Mouse (Mus musculus) heart, embryonic 14.5 days (tissue): Measurements from ENCODE around the gene Oas1e. TPM values are rescaled to one million over a fixed set of nuclear protein-coding genes. Genes with fewer than 3 reads are reported as not detected.

Experiments used
- ATAC-seq: fragments of 200-750 bp; cut with Nextera tagmentation; 2 replicates; pipeline ENCODE4 v1.8.0; 2017; ENCODE audit warnings: low read depth, moderate TSS enrichment; ENCODE audit not compliant: insufficient number of reproducible peaks, insufficient read depth, low FRiP score
- H3K27ac ChIP-seq, 2 experiments: fragments of 200-500 bp in 1 of 2; fragments of 300-500 bp in 1 of 2; sonication (generic) in 1 of 2; replicated peaks in 1 of 2; 2 replicates each; pipeline ENCODE4 v1.5.1; 2012 to 2014; ENCODE audit warnings: low read depth in 2 of 2, low read length in 2 of 2, control low read depth in 1 of 2, mild to moderate bottlenecking in 1 of 2, mixed read lengths in 1 of 2; ENCODE audit not compliant: control insufficient read depth in 1 of 2, insufficient read depth in 1 of 2
- H3K27me3 ChIP-seq: fragments of 300-500 bp; sonication (generic); 2 replicates; pipeline ENCODE4 v1.6.1; 2014; ENCODE audit warnings: mild to moderate bottlenecking, low read length, control low read depth; ENCODE audit not compliant: control insufficient read depth, insufficient read depth
- H3K36me3 ChIP-seq: fragments of 300-500 bp; sonication (generic); 2 replicates; pipeline ENCODE4 v1.6.1; 2014; ENCODE audit warnings: mild to moderate bottlenecking, control low read depth, low read length, mixed read lengths; ENCODE audit not compliant: control insufficient read depth, insufficient read depth
- H3K4me1 ChIP-seq, 2 experiments: fragments of 200-500 bp in 1 of 2; fragments of 300-500 bp in 1 of 2; sonication (generic) in 1 of 2; 2 replicates each; pipeline ENCODE4 v1.6.1; 2012 to 2014; ENCODE audit warnings: low read length in 2 of 2, control low read depth in 1 of 2, mixed read lengths in 1 of 2; ENCODE audit not compliant: control insufficient read depth in 2 of 2, insufficient read depth in 2 of 2
- H3K4me2 ChIP-seq: fragments of 300-500 bp; sonication (generic); 2 replicates; pipeline ENCODE4 v1.6.1; 2014; ENCODE audit warnings: mild to moderate bottlenecking, low read length
- H3K4me3 ChIP-seq, 2 experiments: fragments of 200-500 bp in 1 of 2; fragments of 300-500 bp in 1 of 2; sonication (generic) in 1 of 2; 2 replicates each; pipeline ENCODE4 v1.5.1; 2012 to 2014; ENCODE audit warnings: low read length in 2 of 2, mild to moderate bottlenecking in 2 of 2, control low read depth in 1 of 2, low read depth in 1 of 2, moderate library complexity in 1 of 2; ENCODE audit not compliant: control insufficient read depth in 1 of 2, insufficient read depth in 1 of 2
- H3K9ac ChIP-seq: fragments of 300-500 bp; sonication (generic); 2 replicates; pipeline ENCODE4 v1.6.1; 2014; ENCODE audit warnings: mild to moderate bottlenecking, low read length
- H3K9me3 ChIP-seq: fragments of 300-500 bp; sonication (generic); 2 replicates; pipeline ENCODE4 v1.6.1; 2016; ENCODE audit warnings: low read length, control low read depth; ENCODE audit not compliant: control insufficient read depth
- WGBS: fragments of 180-500 bp; shearing (Covaris S2); extraction: QIAGEN DNeasy Blood & Tissue Kit; methylation state at CpG from one replicate; pipeline ENCODE4 v1.1.7; 2014; 5-methylcytosine and 5-hydroxymethylcytosine counted together
- polyA plus RNA-seq: library from polyadenylated mRNA; unstranded; fragments of >200 nt; fragmentation: Nextera tagmentation; extraction: Ambion mirVana; gene quantifications from 2 replicates; pipeline ENCODE4 v1.2.1, GENCODE M21; 2014

The Oas1e gene
- polyA plus RNA-seq, 1 experiment from 2014 or later: not detected

GRCm38 (mm10) chr5:120793043-120793442 is 2.3 kb downstream of the Oas1e start:
- no peaks in the 10 kb centered on the region for H3K36me3 ChIP-seq
- no peak overlapping the region for H3K27ac ChIP-seq
- no peak overlapping the region for H3K4me3 ChIP-seq
- no peaks in the 10 kb centered on the region for H3K9me3 ChIP-seq
- WGBS: 19% methylated on average over 2 of the region's 2 CpGs
- H3K9ac ChIP-seq: no peak overlapping the region
- H3K4me1 ChIP-seq: 0 out of 4 replicates have a peak, but pooled peaks cover 0 to 1% of the 10 kb centered on the region in 2 experiments
- no peak; the same call in 1 of the 2 replicates for ATAC-seq
- no peaks in the 10 kb centered on the region for H3K27me3 ChIP-seq
- H3K4me2 ChIP-seq: no peak overlapping the region

DNA sequence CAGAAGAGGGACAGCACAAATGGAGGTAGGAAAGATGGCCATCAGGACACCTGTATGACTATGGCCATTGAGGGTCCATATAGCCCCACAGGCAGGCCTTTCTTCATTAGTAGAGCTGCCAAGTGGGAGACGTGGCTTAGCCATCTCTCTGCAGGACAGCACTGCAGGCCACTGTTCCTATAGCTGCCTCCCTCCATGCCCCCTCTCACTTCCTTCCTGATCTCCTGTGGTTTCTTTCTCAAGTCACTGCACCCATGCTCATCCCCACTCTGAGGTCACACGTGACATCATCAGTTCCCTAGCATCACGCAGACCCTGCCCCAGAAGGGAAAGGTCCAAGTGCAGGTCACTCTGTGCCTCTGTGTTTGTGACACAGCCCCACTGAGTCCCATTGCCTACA is 8.3 kb downstream of the Oas1e start:
- WGBS: 52% methylated on average over 3 of the region's 3 CpGs
- Histone ChIP-seq H3K4me2 (no peak overlapping the region), H3K9ac (no peak overlapping the region), H3K27ac (no peak overlapping the region), H3K4me1 (no peaks in the 10 kb centered on the region), H3K9me3 (no peaks in the 10 kb centered on the region), H3K27me3 (no peaks in the 10 kb centered on the region), H3K4me3 (no peak overlapping the region), H3K36me3 (no peaks in the 10 kb centered on the region)
- ATAC-seq: no peak

GRCm38 (mm10) chr5:120782446-120782845 is 12.9 kb downstream of the Oas1e start:
- H3K9ac ChIP-seq: no peak overlapping the region
- no peak for ATAC-seq
- H3K4me3 ChIP-seq: no peak overlapping the region
- no peak overlapping the region for H3K27ac ChIP-seq
- WGBS: 80% methylated on average over 2 of the region's 2 CpGs
- H3K4me1 ChIP-seq: peaks cover 15 to 20% of the 10 kb centered on the region in 2 experiments
- H3K4me2 ChIP-seq: no peak overlapping the region
- no peaks in the 10 kb centered on the region for H3K36me3 ChIP-seq
- no peaks in the 10 kb centered on the region for H3K9me3 ChIP-seq
- H3K27me3 ChIP-seq: no peaks in the 10 kb centered on the region

- Histone ChIP-seq H3K27ac (no peak overlapping the region), H3K9me3 (no peaks in the 10 kb centered on the region), H3K4me3 (no peak overlapping the region), H3K27me3 (no peaks in the 10 kb centered on the region), H3K4me1 (peaks cover 17 to 20% of the 10 kb centered on the region in 2 experiments), H3K4me2 (no peak overlapping the region), H3K36me3 (no peaks in the 10 kb centered on the region), H3K9ac (no peak overlapping the region)
- no peak for ATAC-seq
- 67% methylated on average over 1 of the region's 1 CpGs for WGBS
Measured at GRCm38 (mm10) chr5:120781646-120782045, 13.7 kb downstream of the Oas1e start.

DNA sequence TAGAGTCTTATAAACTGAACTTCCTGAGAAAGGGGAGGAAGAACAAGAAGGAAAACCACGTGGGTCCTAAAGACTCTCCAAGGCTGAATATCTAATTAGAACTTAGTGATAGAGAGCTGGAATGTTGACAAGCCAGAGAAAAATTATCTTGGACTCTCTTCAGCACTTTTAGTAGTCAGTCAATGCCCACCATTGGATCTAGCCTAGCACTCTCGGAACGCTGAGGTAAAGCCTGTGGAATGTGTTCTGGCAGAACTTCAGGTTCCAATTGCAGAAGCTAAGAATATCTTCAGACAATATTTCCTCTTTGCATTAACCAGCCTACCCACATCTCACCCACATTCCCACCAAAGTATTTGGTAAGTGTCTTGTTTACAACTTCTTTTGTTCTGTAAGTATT is 15.4 kb downstream of the Oas1e start:
- Histone ChIP-seq H3K4me1 (peaks cover 27 to 29% of the 10 kb centered on the region in 2 experiments), H3K36me3 (no peaks in the 10 kb centered on the region), H3K9ac (no peak overlapping the region), H3K27me3 (no peaks in the 10 kb centered on the region), H3K4me3 (no peak overlapping the region), H3K4me2 (peak overlapping the region; percentile 6; the same call in 1 of the 2 replicates), H3K27ac (peak overlapping the region; percentile 56 to 63), H3K9me3 (no peaks in the 10 kb centered on the region)
- WGBS: 3% methylated on average over 3 of the region's 3 CpGs
- no peak for ATAC-seq

DNA sequence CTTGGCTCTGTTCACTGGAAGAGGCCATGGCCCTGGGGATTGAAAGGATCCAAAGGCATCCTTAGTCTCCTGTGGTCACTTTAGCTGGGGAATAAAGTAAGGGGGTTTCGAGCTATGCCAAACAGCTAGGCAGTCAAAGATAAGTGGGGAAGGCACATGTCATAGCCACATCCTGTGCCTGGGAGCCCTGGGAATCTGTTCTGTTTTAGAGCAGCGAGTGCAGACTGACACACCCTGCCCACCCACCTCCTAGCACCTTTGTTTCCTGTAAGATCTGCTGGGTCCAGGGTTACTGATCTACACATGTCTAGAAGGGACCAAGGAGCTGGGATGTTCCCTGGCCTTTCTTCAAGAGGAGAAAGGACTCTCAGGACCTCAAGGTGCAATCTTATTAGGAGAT is 16.4 kb downstream of the Oas1e start:
- Histone ChIP-seq H3K36me3 (no peaks in the 10 kb centered on the region), H3K9ac (no peak overlapping the region), H3K9me3 (no peaks in the 10 kb centered on the region), H3K27ac (no peak overlapping the region), H3K4me1 (peaks cover 29 to 31% of the 10 kb centered on the region in 2 experiments), H3K27me3 (no peaks in the 10 kb centered on the region), H3K4me2 (no peak overlapping the region), H3K4me3 (no peak overlapping the region)
- no peak for ATAC-seq
- WGBS: 52% methylated on average over 2 of the region's 2 CpGs

DNA sequence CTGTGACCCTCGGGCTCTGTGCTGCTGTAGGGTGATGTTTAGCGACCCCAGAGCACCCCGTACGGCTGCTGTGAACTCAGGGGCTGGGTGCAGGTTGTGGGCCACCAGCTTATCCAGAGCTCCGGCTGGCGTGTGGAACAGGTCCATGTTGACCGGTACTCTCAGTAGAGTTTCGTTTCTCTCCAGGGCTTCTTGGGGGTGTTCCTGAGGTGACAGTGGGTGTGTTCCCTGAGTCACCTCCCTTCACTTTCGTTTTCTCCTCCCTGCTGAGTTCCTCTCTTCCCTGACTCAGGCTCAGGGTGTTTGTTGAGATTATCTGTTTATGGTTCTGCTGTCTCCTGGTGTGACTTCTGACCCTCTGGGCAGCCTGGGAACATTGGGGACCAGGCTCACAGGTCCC is 17.9 kb downstream of the Oas1e start, which contains the start of gene Oas3:
TSS of gene Oas3 (minus strand) at position 184 of the 400 bp plus-strand sequence.
- H3K9ac ChIP-seq: no peak within 1 kb of the TSS
- 79% methylated on average over 9 of the region's 9 CpGs for WGBS
- peaks cover 29 to 31% of the 10 kb centered on the region in 2 experiments for H3K4me1 ChIP-seq
- H3K9me3 ChIP-seq: no peaks in the 10 kb centered on the region
- no peak within 1 kb of the TSS for H3K4me3 ChIP-seq
- H3K27me3 ChIP-seq: no peaks in the 10 kb centered on the region
- no peaks in the 10 kb centered on the region for H3K36me3 ChIP-seq
- no peak for ATAC-seq
- H3K27ac ChIP-seq: no peak within 1 kb of the TSS
- H3K4me2 ChIP-seq: no peak within 1 kb of the TSS

DNA sequence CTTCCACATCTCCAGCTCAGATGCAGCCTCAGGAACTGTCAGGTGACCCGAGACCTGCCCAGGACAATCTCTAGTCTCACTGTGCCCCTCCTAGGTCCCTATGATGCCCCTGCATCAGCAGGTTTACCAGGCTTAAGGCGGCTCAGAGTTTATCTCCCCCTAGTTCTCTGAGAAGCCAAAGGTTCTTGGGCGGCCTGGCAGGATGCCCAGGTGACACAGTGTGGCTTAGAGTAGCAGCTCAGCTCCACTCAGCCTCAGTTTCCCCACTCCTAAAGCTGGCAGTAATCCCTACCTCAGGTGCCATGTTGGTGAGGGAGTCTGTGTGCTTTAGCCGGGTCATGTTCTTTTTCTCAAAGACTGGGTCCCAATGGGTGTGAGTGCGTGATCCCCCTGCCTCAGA is 18.5 kb downstream of the Oas1e start:
- Histone ChIP-seq H3K9me3 (no peaks in the 10 kb centered on the region), H3K36me3 (no peaks in the 10 kb centered on the region), H3K27me3 (no peaks in the 10 kb centered on the region), H3K9ac (no peak overlapping the region), H3K4me1 (peaks cover 29 to 31% of the 10 kb centered on the region in 2 experiments), H3K27ac (no peak overlapping the region), H3K4me3 (no peak overlapping the region), H3K4me2 (no peak overlapping the region)
- 80% methylated on average over 5 of the region's 5 CpGs for WGBS
- ATAC-seq: no peak
